Mouse (Mus musculus) layer of hippocampus, postnatal 14 days (tissue): ENCODE data around the gene Lurap1l. TPM values are rescaled to one million over a fixed set of nuclear protein-coding genes. Genes with fewer than 3 reads are reported as not detected.

Experiments used
- DNase-seq, 2 experiments: peaks; one replicate each; pipeline ENCODE4 v3.0.0; 2021 to 2022; ENCODE audit warnings: low spot score in 2 of 2, mixed read lengths in 1 of 2
- long read RNA-seq, 2 experiments: library from polyadenylated mRNA; stranded (forward); transcript quantifications; one replicate each; pipeline ENCODE4 v2.0.0; 2021
- total RNA-seq, 2 experiments: library from RNA; stranded (reverse); gene quantifications; 2 replicates each; pipeline ENCODE4 v1.2.3; 2021

Gene Lurap1l
- 10 to 100 TPM; 18.8 to 20.4 TPM for total RNA-seq
- long read RNA-seq, experiment 1, transcript Lurap1l-201 (2 exons, 3,066 nt), result major isoform, 46 of 48 reads
- long read RNA-seq, experiment 1, partial matches to known transcripts, result 0 of 48 reads
- long read RNA-seq, experiment 1, other reads (novel, unspliced or antisense), result 2 of 48 reads
- long read RNA-seq, experiment 2, transcript Lurap1l-201 (2 exons, 3,066 nt), result major isoform, 64 of 66 reads
- long read RNA-seq, experiment 2, partial matches to known transcripts, result 0 of 66 reads
- long read RNA-seq, experiment 2, other reads (novel, unspliced or antisense), result 2 of 66 reads

DNA sequence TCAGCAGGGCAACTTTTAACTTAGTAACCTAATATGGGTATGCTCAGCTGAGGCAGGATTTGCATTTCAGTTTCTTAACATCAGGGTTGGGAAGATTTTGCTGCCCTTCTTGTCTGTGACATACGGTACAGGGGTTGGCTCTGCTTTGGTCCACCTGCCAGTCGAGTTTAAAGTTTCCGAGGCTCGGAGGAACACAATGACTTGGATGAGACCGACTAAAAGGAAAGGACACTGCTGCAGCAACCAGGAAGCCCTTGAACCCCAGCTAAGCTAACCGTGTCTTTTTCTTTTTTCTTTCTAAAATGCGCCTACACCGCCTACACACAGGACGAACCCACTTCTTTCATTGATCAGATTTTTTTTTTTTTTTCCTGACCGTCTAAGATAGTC lies at the start of gene Lurap1l:
Gene Lurap1l (plus strand): TSS at position 166 of the 390 bp plus-strand sequence.
- peak; percentile 43 to 59 for DNase-seq

DNA sequence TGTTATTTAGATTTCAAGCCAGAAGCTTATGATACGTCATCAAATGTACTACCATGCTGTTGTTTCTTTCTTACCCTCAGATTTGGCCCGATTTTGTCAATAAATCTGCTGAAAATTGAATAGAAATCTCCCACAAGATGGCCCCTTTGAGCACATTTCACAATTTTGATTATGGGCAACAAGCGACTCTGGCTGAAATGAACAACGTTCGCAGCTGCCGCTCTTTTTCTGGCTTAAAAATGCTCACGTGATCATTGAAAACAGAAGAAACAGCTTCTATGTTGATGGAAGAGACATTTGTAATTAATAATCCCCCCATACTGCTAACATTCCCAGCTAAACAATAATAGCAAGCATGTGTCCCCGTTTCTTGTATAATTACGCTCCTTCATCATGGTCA lies 47.5 kb upstream of the Lurap1l start:
- peak in 1 of 2 experiments; percentile 55 for DNase-seq

DNA sequence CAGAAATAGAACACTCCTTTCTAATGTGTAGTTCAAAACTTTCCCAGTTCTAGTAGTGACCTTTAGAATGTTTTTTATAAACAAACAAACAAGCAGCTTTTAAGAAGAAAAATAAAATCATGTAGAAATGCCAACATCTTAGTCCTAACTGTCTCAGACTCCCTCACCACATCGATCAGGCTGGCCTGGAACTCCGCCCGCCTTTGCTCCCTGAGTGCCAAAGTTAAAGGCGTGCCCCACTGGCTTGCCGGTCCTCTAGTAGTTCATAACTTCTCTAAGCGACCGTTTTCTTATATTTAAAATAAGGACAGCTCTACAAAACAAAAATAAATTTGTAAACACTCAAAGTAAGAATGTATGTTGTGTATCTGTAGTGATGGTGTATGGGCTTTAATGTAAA lies 46.5 kb upstream of the Lurap1l start:
- DNase-seq, result no peak

GRCm38 (mm10) chr4:80864511-80864922 lies 45.9 kb upstream of the Lurap1l start:
- peak; percentile 73 to 76 for DNase-seq

DNA sequence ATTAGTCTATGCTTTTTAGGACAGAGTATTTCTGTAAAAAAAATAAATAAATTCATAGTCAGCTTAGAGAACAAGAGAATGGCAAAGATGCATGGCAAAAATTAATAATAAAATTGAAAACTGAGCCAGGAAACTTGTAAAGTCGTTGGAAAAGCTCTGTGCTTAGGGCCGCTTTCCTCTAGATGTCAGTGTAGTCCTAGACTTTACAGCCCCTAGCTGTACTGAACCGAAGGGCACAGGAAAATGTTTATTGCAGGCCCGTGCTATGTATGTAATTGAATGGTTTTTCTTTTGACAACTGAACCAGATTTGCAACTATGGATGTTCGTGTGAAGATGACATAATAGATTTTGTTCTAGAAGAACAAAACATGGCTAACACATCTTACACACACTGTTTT lies 44.4 kb upstream of the Lurap1l start:
- peak in 1 of 2 experiments; percentile 58 for DNase-seq

DNA sequence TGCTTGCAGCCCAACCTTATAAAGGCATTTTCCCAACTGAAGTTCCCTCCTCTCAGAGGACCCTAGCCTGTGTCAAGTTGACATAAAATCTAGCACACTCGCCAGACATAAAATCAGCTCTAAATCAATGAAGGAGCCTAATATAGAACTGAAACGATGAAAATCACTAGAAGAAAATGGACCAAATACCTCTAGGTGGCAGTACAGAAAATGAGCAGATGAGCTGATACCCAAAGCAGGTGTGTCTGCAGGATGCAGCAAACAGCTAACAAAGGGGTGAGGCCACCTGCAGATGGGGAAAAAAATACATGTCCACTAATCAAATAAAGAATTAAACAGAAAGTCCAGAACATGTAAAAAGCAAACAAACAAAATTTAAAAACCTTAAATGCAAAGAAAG lies 40.8 kb upstream of the Lurap1l start:
- DNase-seq, result no peak

- DNase-seq, result no peak
These were observed 37.4 kb upstream of the Lurap1l start for GRCm38 (mm10) chr4:80872847-80873644.

DNA sequence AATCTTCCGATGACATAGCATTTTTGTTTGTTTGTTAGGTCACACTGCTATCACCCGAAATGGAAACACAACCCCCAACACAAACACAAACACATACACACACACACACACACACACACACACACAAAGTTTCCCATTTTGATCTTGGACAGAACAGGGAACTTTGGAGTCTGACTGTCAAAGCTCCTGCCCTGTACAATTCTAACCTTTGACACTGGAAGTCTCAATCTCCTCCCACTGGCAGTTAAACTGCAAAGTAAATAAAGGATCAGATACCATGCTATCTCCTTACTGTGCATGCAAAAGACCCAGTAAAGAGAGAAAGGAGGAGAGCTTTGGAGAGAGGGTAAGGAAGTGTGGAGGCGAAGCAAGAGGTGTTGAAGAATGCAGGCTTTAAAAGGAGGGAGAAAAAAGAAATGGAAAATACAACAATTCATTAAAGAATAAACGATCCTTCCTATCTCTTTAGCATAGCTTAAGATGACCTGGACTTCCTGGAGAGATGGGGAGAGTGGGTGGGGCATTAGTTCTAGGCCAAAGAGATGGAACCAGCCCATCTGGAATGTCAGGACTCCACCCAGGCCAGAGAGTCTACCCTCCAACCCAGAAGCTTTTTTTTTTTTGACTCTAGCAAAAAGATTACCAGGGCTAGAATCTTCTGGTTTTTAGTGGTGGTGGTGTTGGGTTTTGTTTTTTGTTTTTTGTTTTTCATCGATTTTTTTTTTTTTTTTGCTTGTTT lies 36.2 kb upstream of the Lurap1l start:
- DNase-seq, result no peak

DNA sequence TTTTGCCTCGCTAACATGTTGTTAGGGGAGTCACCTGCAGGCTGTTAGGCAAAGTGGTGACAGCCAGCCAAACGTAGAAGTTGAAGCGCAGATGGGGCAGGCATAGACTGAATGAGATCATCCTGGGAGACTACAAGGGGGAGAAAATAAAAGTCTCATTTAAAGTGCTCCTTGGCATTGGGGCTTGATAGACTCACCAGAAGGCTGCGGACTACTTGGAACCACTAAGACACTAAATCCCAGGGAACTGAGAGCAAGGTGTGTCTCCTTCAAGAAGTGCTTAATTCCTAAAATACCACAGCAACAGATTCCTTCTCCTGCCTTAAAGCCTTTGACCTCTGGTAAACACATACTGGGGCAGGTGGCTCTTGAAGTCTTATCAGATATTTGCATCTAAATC lies 35.4 kb upstream of the Lurap1l start:
- DNase-seq, result no peak

DNA sequence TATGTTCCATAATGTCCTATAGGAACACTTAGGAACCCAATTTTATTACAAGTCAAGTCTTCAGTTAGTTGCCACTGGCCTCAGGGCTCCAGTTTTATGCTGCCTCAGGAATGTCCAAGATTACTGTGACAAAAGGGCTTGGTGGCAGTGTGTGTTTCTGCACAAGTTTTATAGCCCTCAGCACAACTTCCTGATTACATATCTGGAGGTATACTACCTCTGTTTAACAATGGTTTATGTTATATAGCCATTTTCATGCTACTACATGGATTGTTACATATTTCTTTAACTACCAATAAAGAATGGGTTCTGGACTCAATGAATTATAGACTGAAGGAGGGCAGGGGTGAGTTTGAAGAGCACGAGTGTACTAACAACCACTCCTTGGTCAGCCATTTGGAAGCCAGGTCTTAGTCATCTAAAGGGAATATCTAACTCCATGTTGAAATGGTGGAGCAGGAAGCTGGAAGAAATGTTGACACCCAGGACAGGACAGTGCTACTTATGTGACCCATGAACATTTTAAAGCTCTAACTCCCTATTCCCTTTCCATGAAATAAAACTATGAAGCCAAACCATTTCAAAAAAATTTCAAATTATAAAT lies 28.3 kb upstream of the Lurap1l start:
- DNase-seq, result no peak

- DNase-seq, result no peak
These were observed 23.8 kb upstream of the Lurap1l start for GRCm38 (mm10) chr4:80886631-80887030.

GRCm38 (mm10) chr4:80891004-80891403 lies 19.4 kb upstream of the Lurap1l start:
- no peak for DNase-seq

DNA sequence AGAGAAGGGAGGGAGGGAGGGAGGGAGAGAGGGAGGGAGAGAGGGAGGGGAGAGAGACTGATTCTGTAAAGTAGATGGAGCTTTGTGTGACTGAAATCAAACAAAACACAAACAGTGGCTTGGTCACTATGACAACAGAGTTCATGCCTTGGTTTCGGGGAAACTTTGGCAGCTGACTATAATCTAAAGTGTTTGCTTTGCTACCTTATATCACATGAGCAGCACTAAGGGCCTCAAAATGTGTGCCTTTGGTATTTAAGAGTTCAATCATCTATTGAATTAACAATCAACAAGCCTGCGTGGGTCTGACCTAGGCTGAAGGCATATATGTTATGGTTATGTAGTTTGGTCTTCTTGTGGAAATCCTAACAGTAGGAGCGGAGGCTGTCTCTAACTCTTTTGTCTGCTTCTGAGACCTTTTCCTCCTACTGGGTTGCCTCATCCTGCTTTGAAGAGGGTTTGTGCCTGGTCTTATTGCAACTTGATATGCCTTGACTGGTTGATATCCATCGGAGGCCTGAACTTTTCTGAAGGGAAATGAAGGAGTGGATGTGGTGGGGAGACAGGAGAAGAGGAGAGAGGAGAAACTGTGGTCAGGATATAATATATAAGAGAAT lies 15.1 kb upstream of the Lurap1l start:
- no peak for DNase-seq

DNA sequence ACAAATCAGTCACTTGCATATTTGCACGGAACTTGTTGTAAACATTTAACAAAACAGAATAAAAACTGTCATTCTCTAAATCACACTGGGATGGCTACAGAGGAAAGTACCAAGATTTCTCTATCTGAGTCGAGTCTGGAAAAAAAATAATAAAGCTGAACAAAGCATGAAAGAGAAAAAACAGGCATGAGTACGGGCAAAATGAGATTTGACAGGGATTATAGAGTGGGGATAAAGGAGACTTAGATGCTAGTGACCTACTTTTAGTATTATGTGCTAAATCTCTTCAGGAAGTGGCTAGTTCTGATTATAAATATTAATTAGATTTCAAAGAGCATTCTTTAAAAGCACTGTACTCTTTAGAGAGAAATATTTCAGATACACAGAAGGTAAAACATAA lies 3.7 kb upstream of the Lurap1l start:
- DNase-seq, result no peak

- no peak for DNase-seq
These were observed 2.5 kb upstream of the Lurap1l start for GRCm38 (mm10) chr4:80907973-80908372.

DNA sequence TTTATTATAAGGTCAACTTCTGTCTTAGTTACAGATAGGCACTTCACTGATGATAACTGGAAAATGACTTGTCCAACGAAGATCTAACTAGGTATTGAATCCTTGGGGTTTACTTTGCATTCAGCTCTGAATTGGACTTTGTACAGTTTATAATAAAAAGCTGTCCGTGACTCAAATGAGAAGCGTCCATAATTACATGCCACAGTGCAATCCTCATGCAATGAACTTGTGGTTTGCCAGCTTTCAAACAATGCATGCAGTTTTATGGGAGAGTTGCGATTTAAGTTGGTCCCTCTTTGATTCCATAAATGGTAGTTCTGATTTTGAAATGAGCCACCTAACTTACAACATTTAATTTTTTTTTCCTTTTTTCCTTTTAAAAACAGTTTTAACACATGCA lies 1.5 kb upstream of the Lurap1l start:
- DNase-seq, result no peak

DNA sequence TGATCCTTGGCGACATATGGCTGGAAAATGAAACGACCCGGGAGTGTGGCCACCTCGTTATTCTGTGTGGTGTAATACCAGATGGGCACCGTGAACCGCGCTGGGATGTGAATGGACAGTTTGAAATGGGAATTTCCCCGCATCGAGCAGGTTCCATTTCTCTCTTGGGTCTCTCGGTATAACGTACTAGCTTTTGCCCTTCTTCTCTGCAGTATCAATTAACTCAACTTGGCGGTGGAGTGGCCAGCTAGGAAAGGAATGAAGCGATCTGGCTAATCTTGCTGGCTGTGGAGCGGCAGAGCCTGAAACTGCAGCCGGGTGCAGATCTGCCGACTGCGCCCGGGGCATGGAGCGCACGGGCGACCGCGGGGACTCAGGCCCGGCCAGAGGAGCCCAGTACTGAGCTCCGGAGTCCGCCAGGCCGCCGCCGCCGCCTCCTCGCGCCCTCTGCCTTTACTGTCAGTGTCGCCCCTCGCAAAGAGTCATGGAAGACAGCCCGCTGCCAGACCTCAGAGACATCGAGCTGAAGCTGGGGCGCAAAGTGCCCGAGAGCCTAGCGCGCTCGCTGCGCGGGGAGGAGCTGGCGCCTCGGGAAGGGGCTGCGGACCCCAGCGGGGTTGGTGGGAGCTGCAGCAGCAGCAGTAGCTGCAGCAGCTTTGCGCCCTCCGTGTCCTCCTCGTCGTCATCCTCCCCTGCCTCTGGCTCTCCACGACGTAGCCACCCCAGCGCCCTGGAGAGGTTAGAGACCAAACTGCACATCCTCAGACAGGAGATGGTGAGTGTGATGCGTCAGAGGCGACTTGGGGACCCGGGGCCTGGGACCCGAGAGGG lies 640 bp downstream of the Lurap1l start:
- DNase-seq, result peak; percentile 63 to 75

DNA sequence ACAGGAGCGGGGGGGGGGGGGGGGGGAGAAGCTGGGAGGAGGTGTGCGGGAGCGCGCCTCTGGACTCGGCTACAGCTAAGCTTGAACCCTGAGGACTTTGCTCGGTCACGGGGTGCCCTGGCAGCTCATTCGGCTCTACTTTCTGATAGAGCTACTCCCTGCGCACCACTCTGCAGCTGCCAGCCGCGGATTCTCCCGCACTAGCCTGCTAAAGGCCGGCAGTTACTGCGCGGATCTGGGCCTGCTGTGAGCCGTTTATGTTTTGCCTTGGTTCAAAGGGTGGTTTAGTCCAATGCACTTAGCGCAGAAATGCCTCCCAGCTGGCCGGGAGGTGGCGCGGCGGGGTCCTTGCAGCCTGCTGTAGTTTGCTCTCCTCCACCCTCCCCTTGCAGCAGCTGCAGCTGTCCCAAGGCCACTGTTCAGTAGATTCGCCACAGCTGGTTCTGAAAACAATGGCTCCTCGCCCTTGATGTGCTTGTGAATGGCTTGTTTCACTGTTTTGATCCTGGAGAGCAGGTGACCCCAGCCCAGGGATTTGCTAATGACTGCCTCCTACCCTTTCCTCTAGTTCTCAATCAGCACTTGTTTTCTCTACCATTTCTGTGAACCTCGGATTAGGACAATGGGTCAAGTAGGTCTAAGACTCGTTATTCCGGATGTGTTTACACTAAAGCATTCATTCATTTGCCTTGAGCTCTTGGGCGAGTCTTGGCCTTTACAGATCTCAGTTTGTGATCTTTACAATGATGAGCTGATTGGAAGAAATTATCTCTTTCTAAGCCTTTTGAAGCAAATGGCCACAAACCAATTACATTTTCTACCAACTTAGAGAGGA lies 1.5 kb downstream of the Lurap1l start:
- peak; percentile 71 to 73 for DNase-seq

GRCm38 (mm10) chr4:80915211-80915610 lies 4.8 kb downstream of the Lurap1l start:
- DNase-seq, result no peak
